Mouse (Mus musculus): ENCODE results near the gene Cacna1h. TPM values are rescaled to one million over a fixed set of nuclear protein-coding genes. Genes with fewer than 3 reads are reported as not detected.
A peak's percentile ranks its signal among the peaks of the same experiment; 100 is the strongest.

Gene Cacna1h
- not detected for polyA plus RNA-seq (2017; shearing (Covaris generic))

GRCm38 (mm10) chr17:25433617-25434606 is at the start of gene Cacna1h:
TSS of gene Cacna1h (minus strand) at chr17:25433783.
- no peak for ATAC-seq

- no peak for ATAC-seq
Observed at GRCm38 (mm10) chr17:25482092-25482491, 48.5 kb upstream of the Cacna1h start.

- no peak for ATAC-seq
Observed at GRCm38 (mm10) chr17:25480820-25481219, 47.2 kb upstream of the Cacna1h start.

- ATAC-seq: no peak
Observed at GRCm38 (mm10) chr17:25480152-25480551, 46.6 kb upstream of the Cacna1h start.

- ATAC-seq: no peak
Observed at GRCm38 (mm10) chr17:25475946-25476744, 42.6 kb upstream of the Cacna1h start.

- ATAC-seq: peak; percentile 79
Observed at GRCm38 (mm10) chr17:25474330-25475077, 40.9 kb upstream of the Cacna1h start.

- no peak for ATAC-seq
Observed at GRCm38 (mm10) chr17:25472044-25472443, 38.5 kb upstream of the Cacna1h start.

GRCm38 (mm10) chr17:25471418-25471817 is 37.8 kb upstream of the Cacna1h start:
- ATAC-seq: no peak

- ATAC-seq: no peak
Observed at GRCm38 (mm10) chr17:25469798-25470197, 36.2 kb upstream of the Cacna1h start.

- no peak for ATAC-seq
Observed at GRCm38 (mm10) chr17:25468301-25468700, 34.7 kb upstream of the Cacna1h start.

- ATAC-seq: no peak
Observed at GRCm38 (mm10) chr17:25467781-25468180, 34.2 kb upstream of the Cacna1h start.

- ATAC-seq: no peak
Observed at GRCm38 (mm10) chr17:25466257-25466656, 32.7 kb upstream of the Cacna1h start.

GRCm38 (mm10) chr17:25464091-25464490 is 30.5 kb upstream of the Cacna1h start:
- no peak for ATAC-seq

- ATAC-seq: no peak
Observed at GRCm38 (mm10) chr17:25463326-25463945, 29.9 kb upstream of the Cacna1h start.

- ATAC-seq: no peak
Observed at GRCm38 (mm10) chr17:25462236-25462875, 28.8 kb upstream of the Cacna1h start.

GRCm38 (mm10) chr17:25456540-25456939 is 23.0 kb upstream of the Cacna1h start:
- ATAC-seq: no peak

- ATAC-seq: no peak
Observed at GRCm38 (mm10) chr17:25454272-25454671, 20.7 kb upstream of the Cacna1h start, which contains the start of gene Tekt4. TSS of gene Tekt4 (plus strand) at chr17:25454615.

GRCm38 (mm10) chr17:25452246-25452965 is 18.8 kb upstream of the Cacna1h start:
- ATAC-seq: no peak

GRCm38 (mm10) chr17:25450329-25450728 is 16.7 kb upstream of the Cacna1h start:
- ATAC-seq: no peak

- no peak for ATAC-seq
Observed at GRCm38 (mm10) chr17:25447865-25448264, 14.3 kb upstream of the Cacna1h start.

- no peak for ATAC-seq
Observed at GRCm38 (mm10) chr17:25445841-25446240, 12.3 kb upstream of the Cacna1h start.

Measured in CD4-positive, CD25-positive, alpha-beta regulatory T cell, adult 4 months (primary cell).